Mouse (Mus musculus) megakaryocyte, embryonic 14.5 days (primary cell): ENCODE measurements around the gene Hhat.

Experiments
- FLI1 ChIP-seq: IDR thresholded peaks from 2 replicates; pipeline ENCODE4 v1.6.1; 2012; ENCODE audit warnings: low read length, inconsistent platforms, mixed read lengths
- GATA1 ChIP-seq: IDR thresholded peaks from 3 replicates; pipeline ENCODE4 v1.6.1; 2012; ENCODE audit warnings: mixed read lengths, low read length, inconsistent platforms, borderline replicate concordance

DNA sequence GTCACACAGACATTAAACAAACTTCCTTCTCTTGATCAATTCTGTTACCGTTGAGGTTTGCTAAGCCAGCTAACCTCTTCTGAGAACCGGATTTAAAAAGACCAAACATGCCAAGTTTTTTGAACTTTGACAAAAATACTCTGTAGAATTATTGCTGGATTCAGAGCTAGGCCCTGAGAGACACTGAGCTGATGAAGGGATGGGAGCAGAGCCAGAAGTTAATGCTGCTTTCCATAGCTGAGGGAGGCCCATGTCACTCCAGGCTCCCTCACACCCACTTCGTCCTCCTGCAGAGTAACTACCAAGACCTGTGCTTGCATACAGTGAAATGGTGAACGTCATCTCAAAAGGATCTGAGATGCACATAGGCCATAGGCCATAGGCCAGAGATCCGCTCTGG lies 41.3 kb upstream of the Hhat start:
- TF ChIP-seq GATA1, result no peak
- TF ChIP-seq FLI1, result no peak
